Mouse (Mus musculus) stomach, embryonic 14.5 days (tissue): ENCODE measurements around the gene Astl. TPM values are rescaled to one million over a fixed set of nuclear protein-coding genes. Genes with fewer than 3 reads are reported as not detected.

Experiments used
- ATAC-seq: fragments of 200-750 bp; cut with Nextera tagmentation; 2 replicates; pipeline ENCODE4 v1.8.0; 2017; ENCODE audit warnings: low read depth, moderate TSS enrichment; ENCODE audit not compliant: insufficient number of reproducible peaks, insufficient read depth, low FRiP score
- H3K27ac ChIP-seq: fragments of 300-500 bp; sonication (generic); 2 replicates; pipeline ENCODE4 v1.5.1; 2014; ENCODE audit warnings: mild to moderate bottlenecking, low read length, moderate library complexity, mixed read lengths
- H3K27me3 ChIP-seq: fragments of 300-500 bp; sonication (generic); 2 replicates; pipeline ENCODE4 v1.6.1; 2014; ENCODE audit warnings: low read length, control low read depth, mixed read lengths; ENCODE audit not compliant: control insufficient read depth, insufficient read depth
- H3K36me3 ChIP-seq: fragments of 300-500 bp; sonication (generic); 2 replicates; pipeline ENCODE4 v1.6.1; 2014; ENCODE audit warnings: mild to moderate bottlenecking, control low read depth, low read length, moderate library complexity, mixed read lengths; ENCODE audit not compliant: control insufficient read depth, insufficient read depth
- H3K4me1 ChIP-seq: fragments of 300-500 bp; sonication (generic); 2 replicates; pipeline ENCODE4 v1.6.1; 2014; ENCODE audit warnings: low read length, control low read depth, mixed read lengths; ENCODE audit not compliant: control insufficient read depth, insufficient read depth
- H3K4me2 ChIP-seq: fragments of 300-500 bp; sonication (generic); replicated peaks from 2 replicates; pipeline ENCODE4 v1.6.1; 2014; ENCODE audit warnings: low read depth, low read length, control low read depth
- H3K4me3 ChIP-seq: fragments of 300-500 bp; sonication (generic); 2 replicates; pipeline ENCODE4 v1.5.1; 2014; ENCODE audit warnings: low read depth, low read length, control low read depth
- H3K9ac ChIP-seq: fragments of 300-500 bp; sonication (generic); replicated peaks from 2 replicates; pipeline ENCODE4 v1.6.1; 2014; ENCODE audit warnings: low read depth, mild to moderate bottlenecking, control low read depth, low read length, moderate library complexity, mixed read lengths
- H3K9me3 ChIP-seq: fragments of 300-500 bp; sonication (generic); 2 replicates; pipeline ENCODE4 v1.6.1; 2016; ENCODE audit warnings: low read depth, low read length, control low read depth; ENCODE audit not compliant: control insufficient read depth
- WGBS: fragments of 180-500 bp; shearing (Covaris S2); extraction: QIAGEN DNeasy Blood & Tissue Kit; methylation state at CpG from one replicate; pipeline ENCODE4 v1.1.7; 2014; 5-methylcytosine and 5-hydroxymethylcytosine counted together
- polyA plus RNA-seq: library from polyadenylated mRNA; unstranded; fragments of >200 nt; fragmentation: Nextera tagmentation; extraction: Ambion mirVana; gene quantifications from 2 replicates; pipeline ENCODE4 v1.2.1, GENCODE M21; 2014

Astl gene
- polyA plus RNA-seq, 1 experiment from 2014 or later: not detected

DNA sequence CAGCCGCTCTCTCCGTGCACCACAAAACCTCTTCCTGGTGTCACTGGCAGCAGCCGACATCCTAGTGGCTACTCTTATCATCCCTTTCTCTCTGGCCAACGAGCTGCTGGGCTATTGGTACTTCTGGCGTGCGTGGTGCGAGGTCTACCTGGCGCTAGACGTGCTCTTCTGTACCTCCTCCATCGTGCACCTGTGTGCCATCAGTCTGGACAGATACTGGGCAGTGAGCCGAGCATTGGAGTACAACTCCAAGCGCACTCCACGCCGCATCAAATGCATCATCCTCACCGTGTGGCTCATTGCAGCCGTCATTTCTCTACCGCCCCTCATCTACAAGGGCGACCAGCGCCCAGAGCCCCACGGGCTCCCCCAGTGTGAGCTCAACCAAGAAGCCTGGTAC is 25.3 kb downstream of the Astl start:
- H3K4me3 ChIP-seq: peak overlapping the region; percentile 37
- H3K9me3 ChIP-seq: no peaks in the 10 kb centered on the region
- no peak overlapping the region for H3K9ac ChIP-seq
- no peaks in the 10 kb centered on the region for H3K36me3 ChIP-seq
- peaks cover 23% of the 10 kb centered on the region for H3K27me3 ChIP-seq
- peaks cover 10% of the 10 kb centered on the region; the same call in 1 of the 2 replicates for H3K4me1 ChIP-seq
- WGBS: 4% methylated on average over 20 of the region's 20 CpGs
- H3K27ac ChIP-seq: no peak overlapping the region
- H3K4me2 ChIP-seq: peak overlapping the region; percentile 65
- ATAC-seq: no peak

DNA sequence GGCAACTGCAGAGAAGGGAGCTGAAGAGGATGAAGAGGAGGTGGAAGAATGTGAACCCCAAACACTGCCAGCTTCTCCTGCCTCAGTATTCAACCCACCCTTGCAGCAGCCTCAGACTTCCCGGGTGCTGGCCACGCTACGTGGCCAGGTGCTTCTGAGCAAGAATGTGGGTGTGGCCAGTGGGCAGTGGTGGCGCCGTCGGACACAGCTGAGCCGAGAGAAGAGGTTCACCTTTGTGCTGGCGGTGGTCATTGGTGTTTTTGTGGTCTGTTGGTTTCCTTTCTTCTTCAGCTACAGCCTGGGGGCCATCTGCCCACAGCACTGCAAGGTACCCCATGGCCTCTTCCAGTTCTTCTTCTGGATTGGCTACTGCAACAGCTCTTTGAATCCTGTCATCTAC is 26.0 kb downstream of the Astl start:
- Histone ChIP-seq H3K27ac (no peak overlapping the region), H3K9me3 (no peaks in the 10 kb centered on the region), H3K27me3 (peaks cover 23% of the 10 kb centered on the region), H3K4me1 (peaks cover 10% of the 10 kb centered on the region; the same call in 1 of the 2 replicates), H3K9ac (no peak overlapping the region), H3K4me3 (peak overlapping the region; percentile 37; the same call in 1 of the 2 replicates), H3K36me3 (no peaks in the 10 kb centered on the region), H3K4me2 (no peak overlapping the region)
- WGBS: 12% methylated on average over 8 of the region's 8 CpGs
- no peak for ATAC-seq

DNA sequence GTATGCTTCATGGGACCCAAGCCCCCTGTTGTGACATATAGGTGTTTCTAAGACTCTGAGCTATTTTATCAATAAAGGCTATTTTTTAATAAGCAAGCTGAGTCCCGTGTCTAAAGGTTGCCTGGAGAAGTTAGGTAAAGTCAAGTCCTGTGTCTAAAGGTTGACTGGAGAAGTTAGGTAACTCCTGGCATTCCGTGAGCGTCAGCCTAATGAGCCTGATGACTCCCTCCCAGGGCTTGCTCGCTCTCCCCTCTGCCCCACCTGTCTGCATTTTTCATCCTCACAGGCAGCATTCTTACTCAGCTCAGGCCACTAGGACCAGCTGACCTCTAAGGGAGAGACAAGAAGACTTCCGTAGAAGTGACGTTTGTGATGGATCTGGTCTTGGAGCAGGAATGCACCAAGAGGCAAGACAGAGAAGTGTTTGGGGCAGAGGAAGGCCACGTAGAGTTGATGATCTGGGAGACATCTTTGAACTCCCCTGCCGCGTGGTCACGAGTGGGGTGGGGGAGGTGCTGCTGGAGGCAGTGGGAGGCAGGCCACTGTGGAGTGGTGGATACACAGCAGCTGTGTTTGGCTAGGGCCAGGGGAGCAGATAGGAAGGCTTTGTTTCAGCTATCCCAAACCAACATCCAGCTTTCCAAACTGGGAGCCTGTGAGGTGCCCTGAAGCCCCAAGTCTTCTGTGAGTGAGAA is 28.8 kb downstream of the Astl start:
- no peaks in the 10 kb centered on the region for H3K36me3 ChIP-seq
- no peak overlapping the region for H3K4me2 ChIP-seq
- ATAC-seq: no peak
- H3K4me3 ChIP-seq: no peak overlapping the region
- H3K4me1 ChIP-seq: peaks cover 33% of the 10 kb centered on the region
- no peak overlapping the region for H3K27ac ChIP-seq
- WGBS: 22% methylated on average over 10 of the region's 10 CpGs
- H3K9me3 ChIP-seq: no peaks in the 10 kb centered on the region
- peaks cover 23% of the 10 kb centered on the region for H3K27me3 ChIP-seq
- H3K9ac ChIP-seq: no peak overlapping the region

DNA sequence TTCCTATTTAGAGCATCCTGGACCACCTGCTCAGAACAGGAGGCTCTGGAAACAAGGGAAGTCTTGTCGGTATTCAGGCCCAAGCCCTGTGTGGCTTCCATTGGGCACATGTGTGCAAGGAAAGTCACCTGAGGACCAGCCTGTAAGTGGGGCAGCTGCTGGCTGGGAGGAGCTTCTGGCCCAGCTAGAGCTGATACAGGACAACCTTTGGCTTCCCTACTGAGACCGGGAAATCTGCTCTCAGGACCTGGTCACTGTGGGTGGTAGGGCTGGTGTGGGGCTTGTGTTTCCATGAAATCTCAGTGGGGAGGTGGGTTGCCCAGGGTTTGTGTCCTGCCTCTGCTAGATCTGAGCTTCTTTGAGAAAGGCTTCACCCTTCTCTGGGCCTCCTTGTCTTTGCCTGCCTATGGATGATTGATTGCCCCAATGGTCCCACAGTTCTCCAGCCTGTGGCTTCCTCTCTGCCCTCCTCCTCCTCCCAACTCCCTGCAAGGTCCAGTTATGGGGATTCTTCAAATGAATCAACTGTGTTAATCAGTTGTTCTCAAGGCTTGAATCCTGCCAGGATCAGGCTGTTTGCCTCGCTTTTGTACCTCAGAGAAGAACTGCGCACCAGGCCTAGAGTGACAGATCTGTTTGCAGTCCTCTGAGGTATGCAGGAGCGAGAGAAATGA is 31.4 kb downstream of the Astl start:
- Histone ChIP-seq H3K4me1 (peaks cover 22% of the 10 kb centered on the region), H3K27me3 (peaks cover 7% of the 10 kb centered on the region; the same call in 1 of the 2 replicates), H3K36me3 (no peaks in the 10 kb centered on the region), H3K4me3 (no peak overlapping the region), H3K9me3 (no peaks in the 10 kb centered on the region), H3K9ac (no peak overlapping the region), H3K27ac (no peak overlapping the region), H3K4me2 (no peak overlapping the region)
- WGBS: 42% methylated on average over 5 of the region's 5 CpGs
- no peak for ATAC-seq

DNA sequence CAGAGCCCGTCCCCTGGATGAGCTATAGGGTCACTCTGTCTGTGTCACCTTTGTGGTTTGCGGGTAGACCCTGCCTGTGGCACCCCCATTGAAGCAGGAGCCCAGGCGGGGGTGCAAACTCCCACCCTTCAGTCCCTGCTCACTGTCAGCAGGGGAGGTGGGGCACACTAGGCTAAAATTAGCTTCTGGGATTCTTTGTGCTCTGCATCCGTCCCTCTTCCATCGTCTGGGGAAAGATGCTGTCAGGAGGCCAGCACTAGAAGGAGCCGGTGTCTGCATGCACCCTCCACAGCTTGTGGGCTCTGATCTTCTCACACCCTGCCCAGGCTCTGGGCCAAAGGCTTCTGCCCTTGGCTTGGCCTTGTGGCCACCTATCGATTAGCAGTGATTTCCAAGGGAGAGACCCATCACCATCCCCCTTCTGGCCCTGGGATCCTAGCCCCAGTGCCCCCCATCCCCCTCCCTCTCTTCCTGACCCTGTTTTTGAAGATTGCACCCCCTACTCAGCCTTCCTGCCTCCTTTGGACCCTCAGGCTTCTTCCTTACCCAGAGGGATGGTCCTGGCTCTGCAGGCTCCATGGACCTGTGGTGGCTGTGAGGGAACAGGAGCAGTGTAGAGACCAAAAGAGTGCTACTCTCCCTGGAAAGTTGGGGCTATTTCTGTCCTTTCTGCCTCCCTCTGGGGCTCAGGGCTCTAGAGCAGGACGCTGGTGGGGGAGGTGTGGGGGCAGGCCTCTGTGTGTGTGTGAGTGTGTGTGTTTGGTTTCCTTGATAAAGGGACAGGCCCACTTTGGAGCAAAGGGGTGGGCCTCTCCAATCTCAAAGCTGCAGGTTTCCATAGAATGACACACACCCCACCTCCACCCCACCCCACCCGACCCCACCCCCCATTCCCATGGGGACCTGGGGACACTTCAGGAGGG is 32.4 kb downstream of the Astl start:
- H3K4me3 ChIP-seq: no peak overlapping the region
- WGBS: 23% methylated on average over 9 of the region's 9 CpGs
- peaks cover 22% of the 10 kb centered on the region for H3K4me1 ChIP-seq
- H3K9ac ChIP-seq: 0 out of 2 replicates have a peak overlapping the region, but pooled peaks have one; percentile 21
- H3K27ac ChIP-seq: no peak overlapping the region
- H3K36me3 ChIP-seq: no peaks in the 10 kb centered on the region
- H3K9me3 ChIP-seq: no peaks in the 10 kb centered on the region
- H3K4me2 ChIP-seq: peak overlapping the region; percentile 14; the same call in 1 of the 2 replicates
- ATAC-seq: peak; percentile 87
- H3K27me3 ChIP-seq: 0 out of 2 replicates have a peak, but pooled peaks cover 4% of the 10 kb centered on the region

DNA sequence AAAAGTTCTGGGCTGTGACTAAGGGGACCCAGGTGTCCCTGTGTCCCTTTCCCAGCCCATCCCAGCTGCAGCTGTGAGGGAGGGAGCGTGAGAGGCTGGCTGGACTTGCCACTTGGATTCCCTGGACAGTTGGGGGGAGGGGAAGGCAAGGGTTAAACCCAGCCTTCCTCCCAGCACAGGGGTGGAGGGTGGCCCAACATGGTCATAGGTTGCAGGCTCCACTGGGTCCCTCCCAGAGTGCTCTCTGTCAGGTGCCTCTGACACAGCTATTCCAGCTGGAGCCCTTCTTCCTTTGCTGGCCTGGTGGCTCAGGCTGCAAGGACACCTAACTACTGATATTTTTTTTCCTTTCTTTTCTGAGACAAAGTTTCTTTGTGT is 33.0 kb downstream of the Astl start:
- peaks cover 22% of the 10 kb centered on the region for H3K4me1 ChIP-seq
- H3K9ac ChIP-seq: no peak overlapping the region
- H3K27me3 ChIP-seq: 0 out of 2 replicates have a peak, but pooled peaks cover under 1% of the 10 kb centered on the region
- no peaks in the 10 kb centered on the region for H3K36me3 ChIP-seq
- ATAC-seq: peak; percentile 75
- H3K27ac ChIP-seq: no peak overlapping the region; the same call in 1 of the 2 replicates
- WGBS: 82% methylated on average over 1 of the region's 1 CpGs
- no peak overlapping the region for H3K4me2 ChIP-seq
- H3K9me3 ChIP-seq: no peaks in the 10 kb centered on the region
- no peak overlapping the region for H3K4me3 ChIP-seq

DNA sequence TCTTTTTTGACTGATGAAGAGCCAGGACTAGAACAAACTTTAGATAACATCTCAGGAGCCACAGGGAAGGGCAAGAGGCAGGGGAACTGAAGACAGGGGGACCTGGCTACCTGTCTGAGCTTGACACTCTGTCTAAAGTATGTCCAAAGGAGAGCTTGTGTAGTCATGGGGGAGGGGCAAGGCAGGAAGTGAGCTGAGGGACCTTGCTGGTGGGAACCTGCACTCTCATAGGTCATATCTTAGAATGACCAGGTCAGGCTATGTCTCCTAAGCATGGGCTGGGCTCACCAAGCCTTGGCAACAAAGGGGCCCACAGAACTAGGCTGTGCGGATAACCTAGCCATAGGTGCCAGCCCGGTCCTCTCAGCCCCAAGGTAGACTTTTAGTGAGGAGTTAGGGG is 33.6 kb downstream of the Astl start:
- Histone ChIP-seq H3K4me1 (peaks cover 22% of the 10 kb centered on the region), H3K27ac (no peak overlapping the region; the same call in 1 of the 2 replicates), H3K4me2 (no peak overlapping the region), H3K4me3 (no peak overlapping the region), H3K9ac (no peak overlapping the region), H3K36me3 (no peaks in the 10 kb centered on the region), H3K9me3 (no peaks in the 10 kb centered on the region), H3K27me3 (no peaks in the 10 kb centered on the region)
- 92% methylated on average over 2 of the region's 2 CpGs for WGBS
- no peak for ATAC-seq

DNA sequence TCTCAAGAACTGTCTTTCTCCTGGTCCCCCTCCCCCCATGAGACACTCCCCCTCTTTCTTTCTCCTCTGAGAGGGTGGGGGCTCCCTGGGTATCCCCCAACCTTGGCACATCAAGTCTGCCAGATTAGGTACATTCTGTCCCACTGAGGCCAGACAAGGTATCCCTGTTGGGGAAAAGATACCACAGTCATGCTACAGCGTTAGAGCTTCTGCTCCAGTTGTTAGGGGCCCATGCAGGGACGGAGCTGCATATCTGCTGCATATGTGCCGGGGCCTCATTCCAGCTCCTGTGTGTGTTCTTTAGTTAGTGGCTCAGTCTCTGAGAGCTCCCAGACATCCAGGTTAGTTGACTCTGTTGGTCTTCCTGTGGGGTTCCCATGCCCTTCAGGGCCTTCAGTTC is 35.7 kb downstream of the Astl start:
- WGBS: 83% methylated on average over 3 of the region's 3 CpGs
- Histone ChIP-seq H3K36me3 (no peaks in the 10 kb centered on the region), H3K27ac (no peak overlapping the region), H3K9ac (no peak overlapping the region), H3K4me3 (no peak overlapping the region), H3K27me3 (no peaks in the 10 kb centered on the region), H3K9me3 (no peaks in the 10 kb centered on the region), H3K4me2 (no peak overlapping the region), H3K4me1 (peaks cover 26% of the 10 kb centered on the region)
- no peak for ATAC-seq
